Comparison of ENCODE assay signal across 20 mouse cellular contexts in the genomic region with DNA sequence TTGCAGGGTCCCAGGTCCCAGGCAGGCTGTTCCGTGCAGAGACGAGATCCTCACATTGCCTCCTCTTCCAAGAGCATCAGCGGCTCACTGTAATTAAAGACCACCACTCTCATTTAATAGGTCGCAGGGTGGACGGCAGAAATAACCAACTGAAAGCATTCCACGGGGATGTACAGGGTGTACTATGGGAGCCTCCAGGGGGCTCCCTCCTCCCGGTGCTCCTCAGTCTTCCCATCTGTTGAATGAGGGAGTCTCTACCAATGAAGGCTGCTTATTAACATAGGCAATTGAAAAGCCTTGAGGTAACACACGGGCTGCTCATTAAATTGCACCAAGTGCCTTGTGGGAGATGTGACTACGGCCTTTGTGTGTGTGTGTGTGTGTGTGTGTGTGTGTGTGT. TPM values are rescaled to one million over a fixed set of nuclear protein-coding genes. Genes with fewer than 3 reads are reported as not detected.
DNase-seq lines count a peak whose midpoint lies in the region; ATAC-seq and TF ChIP-seq lines count a peak whose summit lies in the region.
"Had no signal": no experiment of that assay in that cellular context is flagged by ENCODE, and none has a peak within 500 bp of the region (broad histone marks: within the 10 kb centered on the region; RNA-seq: fewer than 3 reads in every experiment).

No protein-coding gene starts in this region.

- no peaks in the 10 kb centered on the region for H3K27me3 ChIP-seq in hindbrain, embryonic 16.5 days (replicated peaks; ENCODE audit: control insufficient read depth, insufficient read depth, low read length)
- H3K27me3 ChIP-seq: forebrain, embryonic 15.5 days; liver, embryonic 13.5 days; lung, embryonic 15.5 days; stomach, embryonic 15.5 days had no signal

- H3K27ac ChIP-seq in layer of hippocampus, adult 2 months: no peak overlapping the region
- no peak overlapping the region for H3K27ac ChIP-seq in ES-E14 (ENCODE audit: insufficient read depth, low read depth, low read length, poor library complexity, severe bottlenecking)
- H3K27ac ChIP-seq in hindbrain, embryonic 16.5 days (ENCODE audit: low read depth, low read length): no peak overlapping the region
- H3K27ac ChIP-seq: embryonic facial prominence, embryonic 10.5 days; forebrain, embryonic 15.5 days; heart, embryonic 13.5 days; liver, embryonic 13.5 days; lung, embryonic 15.5 days; stomach, embryonic 15.5 days had no signal

- in situ Hi-C loops in ES-E14 (cut with MboI; ENCODE audit: low sequenced_read_pairs in 2 of 2, unreplicated experiment in 2 of 2): no loop called here

- H3K4me2 ChIP-seq in hindbrain, embryonic 16.5 days (ENCODE audit: low read length): no peak overlapping the region
- H3K4me2 ChIP-seq: forebrain, embryonic 15.5 days; heart, embryonic 13.5 days; liver, embryonic 13.5 days; lung, embryonic 15.5 days; stomach, embryonic 15.5 days had no signal

- WGBS in hindbrain, embryonic 16.5 days: 72% methylated on average over 9 of the region's 9 CpGs

- ATAC-seq in hindbrain, embryonic 16.5 days: no peak
- ATAC-seq in megakaryocyte progenitor cell, adult 5-6 weeks (replicated peaks; ENCODE audit: poor library complexity): no peak
- ATAC-seq: forebrain, embryonic 15.5 days had no signal

- H3K36me3 ChIP-seq in ES-E14 (ENCODE audit: control insufficient read depth, insufficient read depth, low read length, poor library complexity, severe bottlenecking): no peaks in the 10 kb centered on the region
- H3K36me3 ChIP-seq in hindbrain, embryonic 16.5 days (ENCODE audit: control insufficient read depth, insufficient read depth, low read length): no peaks in the 10 kb centered on the region
- H3K36me3 ChIP-seq: embryonic facial prominence, embryonic 10.5 days; forebrain, embryonic 15.5 days; heart, embryonic 13.5 days; liver, embryonic 13.5 days; lung, embryonic 15.5 days; stomach, embryonic 15.5 days had no signal

- TF ChIP-seq CTCF in layer of hippocampus, adult 2 months (conservative IDR thresholded peaks at IDR 0.05): peak; percentile 60

- no peak overlapping the region for H3K4me3 ChIP-seq in layer of hippocampus, adult 2 months
- H3K4me3 ChIP-seq in ES-E14 (ENCODE audit: insufficient read depth in 1 of 2, low read depth in 1 of 2, low read length in 2 of 2, poor library complexity in 1 of 2, severe bottlenecking in 1 of 2): no peak overlapping the region
- H3K4me3 ChIP-seq in hindbrain, embryonic 16.5 days (ENCODE audit: low read length): no peak overlapping the region
- H3K4me3 ChIP-seq: embryonic facial prominence, embryonic 10.5 days; forebrain, embryonic 15.5 days; heart, embryonic 13.5 days; liver, embryonic 13.5 days; lung, embryonic 15.5 days; stomach, embryonic 15.5 days had no signal

- H3K9me3 ChIP-seq in ES-E14 (ENCODE audit: control insufficient read depth, insufficient read depth, low read depth, low read length): no peaks in the 10 kb centered on the region
- no peaks in the 10 kb centered on the region for H3K9me3 ChIP-seq in hindbrain, embryonic 16.5 days (ENCODE audit: control insufficient read depth, low read length)
- H3K9me3 ChIP-seq: embryonic facial prominence, embryonic 10.5 days; forebrain, embryonic 15.5 days; heart, embryonic 13.5 days; liver, embryonic 13.5 days; lung, embryonic 15.5 days; stomach, embryonic 15.5 days had no signal

- no peak for DNase-seq in layer of hippocampus, adult 2 months (ENCODE audit: low spot score in 2 of 2)
- no peak for DNase-seq in layer of hippocampus, adult 8-10 months (ENCODE audit: low spot score in 2 of 2)
- DNase-seq in lung, postnatal 14 days: peak; percentile 11
- DNase-seq in lung, postnatal 25 days (ENCODE audit: low spot score): no peak
- peak; percentile 20 for DNase-seq in ES-E14 (ENCODE audit: low read depth, low spot score)
- DNase-seq: cerebellum, adult 11 months; cerebellum, adult 9-11 months; gastrocnemius, postnatal 10 days; heart, adult 11 months; kidney, adult 11 months; liver, embryonic 13.5 days; midbrain, embryonic 14.5 days had no signal

- H3K9ac ChIP-seq in ES-E14 (ENCODE audit: insufficient read depth, low read depth, low read length, poor library complexity, severe bottlenecking): no peak overlapping the region
- H3K9ac ChIP-seq in hindbrain, embryonic 16.5 days (ENCODE audit: low read depth, low read length): no peak overlapping the region
- H3K9ac ChIP-seq: forebrain, embryonic 15.5 days; heart, embryonic 13.5 days; liver, embryonic 13.5 days; lung, embryonic 15.5 days; stomach, embryonic 15.5 days had no signal

- H3K4me1 ChIP-seq in ES-E14 (ENCODE audit: control insufficient read depth in 2 of 2, insufficient read depth in 2 of 2, low read length in 2 of 2, poor library complexity in 1 of 2): peaks cover 0 to 13% of the 10 kb centered on the region in 2 experiments; a peak in 1 of 4 replicates
- no peaks in the 10 kb centered on the region for H3K4me1 ChIP-seq in hindbrain, embryonic 16.5 days (ENCODE audit: control insufficient read depth, insufficient read depth, low read depth, low read length)
- H3K4me1 ChIP-seq: forebrain, embryonic 15.5 days; heart, embryonic 13.5 days; liver, embryonic 13.5 days; lung, embryonic 15.5 days had no signal

TF ChIP-seq in ES-E14, 5 proteins besides CTCF, POLR2A, EP300 and RAD21:
- no peak for TF ChIP-seq CHD2 (IDR thresholded peaks at IDR 0.05; ENCODE audit: low read depth, low read length)
- no peak for TF ChIP-seq ZNF384 (IDR thresholded peaks at IDR 0.05; ENCODE audit: low read depth, low read length)
- TF ChIP-seq HCFC1 (IDR thresholded peaks at IDR 0.05; ENCODE audit: borderline replicate concordance, insufficient read depth, low read length): no peak
- no peak for TF ChIP-seq MAFK (IDR thresholded peaks at IDR 0.05; ENCODE audit: insufficient read depth, low read depth, low read length)
- TF ChIP-seq ZC3H11A (IDR thresholded peaks at IDR 0.05; ENCODE audit: borderline replicate concordance, low read depth, low read length): no peak

RNA-seq across cellular contexts. Expression of a gene that starts 37.3 kb away (rescaled TPM):
- 10 to 100 TPM; 13.2 to 13.4 TPM for total RNA-seq in layer of hippocampus, adult 2 months (2021)
- 10 to 100 TPM; 20.2 to 23.5 (median 21.8) TPM for total RNA-seq in layer of hippocampus, adult 8-10 months (2022)
- total RNA-seq in ES-E14 (2012; rRNA removed): 1.6 and 2.1 TPM in 2 replicates
- polyA plus RNA-seq in hindbrain, embryonic 16.5 days (2015; fragmentation: Nextera tagmentation; extraction: Ambion mirVana): 26.4 and 33.7 TPM in 2 replicates
- 0.02 and 0.24 TPM in 2 replicates for total RNA-seq in megakaryocyte progenitor cell, adult 5-6 weeks (2015)
- total RNA-seq in megakaryocyte progenitor cell, adult 5-6 weeks (2017): 0.27 TPM in 1 of 2 replicates, not detected in the other
- total RNA-seq: megakaryocyte-erythroid progenitor cell, adult 5-6 weeks had no signal

Comparison
In these comparisons a context has a peak if more than half of its experiments do, and no peak if none do; other contexts are left out.
1. DNase-seq: peak in lung, postnatal 14 days (single experiment) and ES-E14 (single experiment); none in layer of hippocampus, adult 2 months (0 of 2), layer of hippocampus, adult 8-10 months (0 of 2) and lung, postnatal 25 days (single experiment).